Mouse (Mus musculus) urinary bladder, adult 2 months (tissue): ENCODE results near the gene Fgfrl1. TPM values are rescaled to one million over a fixed set of nuclear protein-coding genes. Genes with fewer than 3 reads are reported as not detected.
A peak's percentile ranks its signal among the peaks of the same experiment; 100 is the strongest.

Source experiments
- DNase-seq: peaks from one replicate; pipeline ENCODE4 v3.0.0; 2022; ENCODE audit warnings: low spot score
- polyA plus RNA-seq: library from polyadenylated mRNA; depleted of rRNA; stranded (reverse); fragments of >200 nt; gene quantifications from 2 replicates; pipeline ENCODE4 v1.2.3, GENCODE M21; 2012

The Fgfrl1 gene
- polyA plus RNA-seq, 1 experiment: 69.0 TPM

DNA sequence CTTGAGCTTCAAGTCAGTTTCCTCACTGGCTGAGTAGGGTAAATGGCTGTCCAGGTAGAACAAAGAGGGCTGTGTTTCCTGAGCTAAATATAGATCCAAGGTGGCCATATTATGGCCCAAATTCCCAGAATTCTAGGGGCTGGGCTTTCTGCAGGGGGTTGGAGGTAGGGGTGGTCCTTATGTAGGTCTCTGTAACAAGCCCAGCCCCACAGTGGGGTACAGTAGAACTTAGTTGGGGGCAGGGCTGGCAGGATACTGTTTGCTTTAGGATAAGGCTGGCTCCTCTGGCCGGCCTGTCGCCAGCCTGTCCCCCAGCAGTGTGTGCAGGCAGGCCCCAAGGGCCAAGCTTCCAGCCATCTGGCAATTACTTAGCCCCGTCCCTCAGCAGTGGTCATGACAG is 8.2 kb downstream of the Fgfrl1 start:
- DNase-seq: no peak

DNA sequence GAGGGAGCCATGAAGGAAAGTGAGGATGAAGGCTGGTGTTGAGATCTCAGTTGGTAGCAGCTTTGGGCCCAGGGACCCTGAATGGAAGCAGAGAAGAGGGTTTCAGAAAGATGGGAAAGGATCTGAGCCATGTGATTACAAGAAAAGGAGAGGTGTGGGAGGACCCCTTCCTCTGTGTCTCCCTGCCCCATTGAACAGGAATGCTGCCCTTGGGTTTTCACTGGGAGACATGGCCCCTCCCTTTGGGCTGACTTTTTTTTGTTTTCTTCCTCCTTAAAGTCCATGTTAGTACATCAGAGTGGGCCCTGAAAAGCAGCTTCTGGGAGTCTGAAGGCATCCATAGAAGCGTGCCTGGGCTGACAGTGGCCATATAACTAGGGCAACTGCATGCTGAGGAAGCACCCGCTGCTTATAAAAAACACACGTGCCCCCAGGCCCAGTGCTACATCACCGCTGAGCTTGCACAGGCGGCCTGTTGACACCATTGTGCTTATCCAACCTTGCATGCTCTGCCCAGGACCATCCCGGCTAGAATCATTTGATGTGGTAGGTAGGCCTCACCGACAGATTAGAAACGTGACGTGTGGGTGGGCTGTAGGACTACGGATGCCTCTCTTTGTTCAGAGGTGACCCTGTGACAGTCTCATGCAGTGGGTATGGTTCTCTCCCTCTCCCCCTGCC is 9.3 kb downstream of the Fgfrl1 start:
- no peak for DNase-seq

DNA sequence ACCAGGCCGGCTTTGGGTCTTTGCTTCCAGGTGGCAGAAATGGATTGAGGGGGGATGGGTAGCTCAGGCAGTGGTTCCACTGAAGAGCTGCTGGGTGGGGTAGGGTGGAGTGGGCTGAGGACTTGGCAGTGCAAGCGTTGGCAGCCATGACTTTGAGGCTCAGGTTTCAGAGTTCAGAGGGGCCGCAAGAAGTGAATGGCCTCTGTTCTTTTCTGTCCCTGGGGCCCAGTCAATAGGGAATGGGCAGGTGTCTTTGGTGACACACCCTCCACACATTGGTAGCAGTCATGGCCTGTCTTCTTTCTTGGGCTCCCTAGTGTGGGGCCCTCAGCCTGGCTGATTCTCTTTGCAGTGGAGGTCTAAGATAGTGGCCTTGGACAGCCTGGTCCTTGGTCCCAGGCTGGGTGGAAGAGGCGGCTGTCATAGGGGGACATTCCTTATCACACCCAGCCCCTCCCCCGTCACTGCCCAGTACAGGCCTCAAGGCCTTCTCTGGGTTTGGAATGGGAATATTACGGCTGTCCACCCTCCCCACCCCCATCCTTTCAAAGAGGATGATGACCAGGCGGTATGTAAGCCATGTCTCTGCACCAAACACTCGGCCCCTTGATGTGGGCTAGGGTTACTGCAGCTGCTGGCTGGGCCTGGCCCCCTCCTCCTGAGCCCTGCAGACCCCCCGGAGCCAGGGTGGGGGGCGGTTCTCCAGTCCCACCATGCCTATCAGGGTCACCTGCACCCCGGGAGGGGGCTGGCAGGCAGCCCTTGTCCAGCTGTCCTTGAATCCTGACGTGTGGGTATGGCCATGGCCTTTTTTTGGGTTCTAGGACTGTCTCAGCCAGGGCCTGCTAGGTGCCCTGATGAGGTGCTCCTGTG is 11.8 kb downstream of the Fgfrl1 start:
- DNase-seq: no peak

DNA sequence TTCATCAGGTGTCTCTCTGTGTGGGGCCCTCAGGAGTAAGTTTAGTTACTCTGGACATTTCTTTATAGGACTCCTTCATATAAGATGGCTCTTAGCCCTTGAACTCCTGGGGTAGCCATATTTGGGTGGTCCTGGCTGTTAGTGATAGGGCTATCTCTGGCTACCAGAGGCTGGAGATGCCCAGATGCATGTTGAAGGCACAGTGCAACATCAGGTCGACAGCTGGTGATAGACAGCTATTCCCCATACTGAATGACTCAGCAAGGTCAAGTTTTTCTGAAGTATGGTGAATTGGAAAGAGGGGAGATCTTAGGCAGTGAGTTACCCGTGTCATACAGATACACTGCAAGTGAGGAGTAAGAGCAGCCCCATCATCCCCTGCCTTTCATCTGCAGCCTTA is 15.6 kb downstream of the Fgfrl1 start:
- no peak for DNase-seq

DNA sequence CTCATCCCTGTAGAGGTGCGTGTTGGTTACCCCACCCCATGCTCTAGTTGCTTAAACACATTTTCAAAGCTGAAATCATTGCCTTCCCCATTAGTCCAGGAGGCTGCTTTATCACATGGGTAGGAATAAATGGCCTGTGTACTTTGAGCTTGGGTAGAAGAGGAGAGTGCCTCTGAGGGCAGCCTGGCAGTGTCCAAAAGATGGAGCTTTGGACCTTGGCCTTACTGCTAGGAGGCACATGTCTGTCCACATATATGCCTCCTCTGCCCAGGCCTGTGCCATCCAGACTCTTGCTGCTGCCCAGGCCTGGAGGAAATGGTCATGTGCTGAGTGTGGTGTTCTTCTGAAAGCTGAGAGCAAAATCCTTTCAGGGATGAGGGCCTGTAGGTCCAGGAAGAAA is 16.2 kb downstream of the Fgfrl1 start:
- DNase-seq: no peak

DNA sequence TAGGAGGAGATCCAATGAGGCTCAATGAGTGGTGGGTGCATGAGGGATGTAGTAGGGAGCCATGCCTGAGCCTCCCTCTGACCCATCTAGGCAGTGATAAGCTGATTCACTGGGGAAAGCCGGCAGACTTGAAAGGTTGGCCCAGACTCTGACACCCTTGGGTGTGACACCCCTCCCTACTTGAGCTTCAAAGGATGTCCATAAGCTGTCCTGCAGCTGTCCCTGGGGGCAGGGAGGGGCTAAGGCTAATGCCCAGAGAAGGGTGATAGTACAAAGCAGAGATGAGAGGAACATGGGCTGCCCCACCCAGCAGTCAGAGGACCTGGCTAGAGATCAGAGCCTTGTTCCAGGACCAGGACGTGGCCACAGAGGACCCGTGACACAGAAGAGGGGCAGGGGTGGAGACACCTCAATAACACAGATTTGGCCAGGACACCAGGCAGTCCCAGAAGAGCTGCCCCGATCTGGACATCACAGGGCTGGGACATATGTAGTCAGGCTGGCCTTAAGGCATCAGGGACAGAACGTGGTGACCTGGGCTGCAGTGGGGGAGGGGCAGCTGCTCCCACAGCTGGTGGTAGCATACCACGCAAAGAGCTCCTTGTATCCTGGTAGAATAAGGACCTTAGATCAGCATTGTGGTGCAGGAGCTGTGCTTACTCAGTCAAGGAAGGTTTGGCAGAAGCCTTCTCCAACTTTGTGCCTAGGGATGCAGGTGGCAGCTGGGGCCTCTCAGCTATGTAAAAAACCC is 17.0 kb downstream of the Fgfrl1 start:
- DNase-seq: no peak

DNA sequence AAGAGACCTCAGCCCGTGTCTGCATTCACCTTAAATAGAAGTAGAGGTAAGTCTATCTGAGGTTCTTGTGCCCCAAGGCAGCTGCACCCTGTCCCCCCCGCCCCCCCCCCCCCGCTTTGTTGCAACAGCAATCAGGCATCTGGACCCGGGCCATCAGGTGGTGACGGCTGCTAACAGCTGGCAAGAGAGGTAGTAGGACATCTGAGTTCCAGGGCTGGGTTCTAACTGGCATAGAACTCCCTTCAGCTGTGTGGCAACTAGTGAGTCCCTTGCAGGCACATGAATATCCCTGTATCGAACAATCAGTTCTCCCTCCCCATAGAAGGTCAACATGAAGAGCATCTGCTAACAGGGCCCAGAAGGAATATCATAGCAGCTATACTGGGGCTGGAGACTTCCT is 19.8 kb downstream of the Fgfrl1 start:
- DNase-seq: no peak

DNA sequence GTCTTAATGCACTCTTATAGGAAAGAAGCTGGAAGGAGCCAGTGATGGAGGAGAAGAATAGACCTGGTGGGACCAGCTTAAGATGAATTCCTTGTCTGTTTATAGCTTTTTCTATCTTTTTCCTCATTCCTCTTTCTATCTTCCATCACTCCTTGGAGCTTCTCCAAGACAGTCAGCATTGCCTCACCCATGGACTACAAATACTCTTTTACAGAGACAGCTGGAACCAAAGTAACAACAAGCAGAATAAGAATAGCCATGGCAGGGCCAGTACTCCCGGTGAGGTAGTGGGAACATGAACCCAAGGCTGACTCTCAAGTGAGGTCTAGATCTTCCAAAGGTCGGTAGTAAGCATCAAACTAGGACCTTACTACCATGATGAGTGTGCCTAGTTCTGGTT is 20.9 kb downstream of the Fgfrl1 start:
- no peak for DNase-seq

DNA sequence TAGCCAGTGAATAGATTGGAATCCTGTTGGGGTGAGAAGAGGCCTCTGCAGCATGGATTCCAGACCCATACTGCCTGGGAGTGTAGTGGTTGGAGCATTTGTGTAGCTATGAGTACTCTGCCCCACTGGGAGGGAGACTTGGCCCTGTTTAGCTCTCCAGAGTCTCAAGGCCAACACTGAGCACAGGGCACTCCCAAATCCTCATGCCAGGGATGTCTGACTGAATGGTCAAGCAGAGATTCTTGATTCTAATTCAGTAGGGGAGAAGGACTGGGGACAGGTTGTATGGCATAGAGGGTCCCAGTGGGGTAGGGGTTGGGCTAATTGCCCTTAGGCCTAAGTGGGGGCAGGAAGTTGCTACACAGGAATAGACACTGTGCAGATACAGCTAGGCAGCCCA is 21.5 kb downstream of the Fgfrl1 start:
- DNase-seq: no peak

DNA sequence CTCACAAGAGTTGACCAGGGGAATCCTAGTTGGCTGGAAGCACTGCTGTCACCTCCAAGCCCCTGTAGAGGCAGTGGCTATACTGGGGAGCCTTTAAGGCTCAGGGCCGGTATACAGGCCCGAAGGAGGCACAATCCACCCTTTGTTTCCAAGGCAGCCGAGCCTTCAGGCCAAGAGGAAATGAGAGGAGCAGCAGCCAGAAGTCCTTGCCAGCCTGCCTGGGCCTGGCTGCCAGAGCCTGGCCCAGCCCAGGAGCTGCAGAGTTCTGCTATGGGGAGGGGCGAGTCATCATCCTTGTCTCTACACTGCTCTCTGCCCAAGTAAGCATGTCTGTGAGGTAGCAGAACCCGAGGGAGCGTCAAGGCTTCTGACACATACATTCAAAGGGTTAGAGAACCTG is 22.0 kb downstream of the Fgfrl1 start:
- no peak for DNase-seq

DNA sequence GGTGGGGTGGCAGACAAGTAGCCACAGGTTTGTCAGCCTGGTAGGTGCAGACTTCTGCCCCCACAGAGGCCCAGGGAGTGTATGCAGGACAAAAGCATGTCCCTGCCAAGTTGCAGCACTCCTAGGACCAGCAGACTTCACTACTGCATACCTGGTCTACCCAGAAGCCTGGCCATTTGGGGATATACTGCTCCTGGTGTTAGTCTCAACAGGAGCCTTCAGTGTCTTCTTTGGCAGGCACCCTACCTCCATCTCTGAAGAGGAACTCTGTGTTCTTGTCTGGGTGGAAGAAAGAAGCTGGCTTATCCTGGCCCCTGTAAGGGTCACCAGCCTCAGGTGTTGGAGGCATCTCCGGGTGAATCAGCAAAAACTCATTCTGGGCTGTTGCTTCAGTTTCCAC is 23.8 kb downstream of the Fgfrl1 start:
- DNase-seq: peak; percentile 13

DNA sequence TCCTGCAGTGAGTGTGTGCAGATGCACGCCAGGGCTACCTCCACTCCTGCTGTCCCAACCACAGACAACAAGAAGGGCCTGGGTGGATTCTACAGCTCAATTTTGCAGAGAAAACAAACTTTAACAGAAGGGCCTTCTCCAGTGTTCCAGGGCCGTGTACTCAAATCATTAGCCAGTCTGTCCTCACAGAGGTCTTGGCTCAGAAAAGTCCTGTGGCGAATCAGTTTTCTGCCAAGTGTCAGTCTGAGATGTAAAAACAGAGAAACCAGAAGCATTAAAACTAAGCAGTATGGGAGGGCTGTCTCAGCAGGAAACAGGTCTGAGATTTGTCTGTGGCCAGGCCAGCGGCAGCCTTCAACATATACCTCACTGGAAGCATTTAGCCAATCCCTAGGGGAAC is 25.9 kb downstream of the Fgfrl1 start:
- no peak for DNase-seq

DNA sequence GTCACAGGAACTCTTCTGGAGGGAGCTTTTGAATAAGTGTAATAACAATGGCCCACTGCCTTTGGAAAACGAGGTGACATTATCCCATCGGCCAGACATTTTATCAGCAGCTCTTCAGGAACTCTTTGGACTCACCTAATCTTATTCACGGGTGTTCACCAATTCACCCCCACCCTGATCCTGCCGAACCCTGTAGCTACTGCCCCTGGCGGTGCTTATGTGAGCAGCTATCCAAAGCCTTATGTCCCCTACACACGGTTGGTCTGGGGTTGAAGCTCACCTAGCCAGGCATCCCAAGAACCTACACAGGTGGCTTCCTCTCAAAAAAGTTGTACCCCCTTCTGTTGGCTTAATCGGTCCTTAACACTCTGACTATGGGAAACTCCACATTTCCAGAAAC is 27.6 kb downstream of the Fgfrl1 start:
- no peak for DNase-seq

DNA sequence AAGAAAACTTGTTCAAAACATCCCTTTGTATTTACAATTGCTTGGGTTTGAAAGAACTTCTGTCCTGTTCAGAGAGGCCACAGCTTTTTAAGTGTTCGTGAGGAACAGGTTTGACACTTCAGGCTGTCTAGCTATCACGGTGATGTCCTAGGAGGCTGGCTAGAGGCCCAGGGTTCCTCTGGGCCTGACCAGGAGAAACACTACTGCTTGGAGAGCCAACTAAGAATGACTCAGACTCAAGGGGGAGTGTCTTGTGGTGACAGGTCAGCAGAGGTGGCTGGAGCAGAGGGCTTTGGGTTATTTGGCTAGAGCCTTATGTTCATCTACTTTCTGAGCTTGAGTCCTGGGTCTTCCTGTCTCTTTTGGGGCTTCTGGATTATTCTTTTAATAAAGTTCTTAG is 31.8 kb downstream of the Fgfrl1 start:
- DNase-seq: no peak

DNA sequence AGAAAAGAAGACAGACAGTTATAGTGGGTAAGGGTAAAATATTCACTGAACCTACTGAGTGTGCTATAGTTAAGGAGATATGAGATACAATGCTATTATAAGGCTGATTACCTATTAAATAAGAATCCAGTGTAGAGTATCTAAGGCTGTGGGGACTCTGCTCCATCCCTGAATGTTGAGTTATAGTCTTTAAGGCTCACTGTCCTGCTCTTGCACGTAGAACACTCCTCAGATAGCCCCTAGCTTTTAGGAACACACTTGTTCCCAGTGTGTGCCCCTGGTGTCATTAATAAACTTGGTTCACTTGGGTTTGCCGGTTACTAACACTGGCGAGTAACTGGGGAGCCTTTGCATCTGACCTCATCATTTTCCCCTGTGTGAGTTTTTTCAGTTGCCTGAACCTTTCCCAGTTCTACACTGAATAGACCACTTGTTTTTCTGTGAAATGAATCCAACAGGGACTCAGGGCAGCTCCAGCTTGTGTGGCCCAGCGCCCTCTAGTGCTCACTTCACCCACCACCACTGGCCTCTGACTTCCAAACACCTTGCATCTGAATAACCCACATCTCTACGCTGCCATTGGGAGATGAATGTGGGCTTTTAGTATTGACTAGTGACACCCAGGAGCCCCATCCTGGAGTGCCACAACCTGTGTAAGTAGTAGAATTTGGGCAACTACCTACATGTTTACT is 34.5 kb downstream of the Fgfrl1 start:
- DNase-seq: no peak

DNA sequence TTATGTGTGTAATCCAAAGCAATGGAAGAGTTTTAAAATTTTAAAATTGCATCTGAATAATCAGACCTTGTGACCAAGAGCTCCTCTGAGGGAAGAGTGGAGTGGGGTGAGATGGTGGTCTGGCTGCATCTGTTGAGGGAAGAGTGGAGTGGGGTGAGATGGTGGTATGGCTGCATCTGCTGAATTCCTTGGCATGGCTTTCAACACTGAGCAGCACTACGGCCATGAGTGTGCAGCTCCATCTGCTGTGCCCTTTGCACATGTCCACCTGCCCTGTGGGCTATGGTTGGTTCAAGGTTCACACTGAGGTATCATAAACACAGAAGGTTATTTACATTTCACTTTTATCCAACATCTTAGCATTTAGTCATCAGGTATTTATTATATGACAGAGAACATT is 35.2 kb downstream of the Fgfrl1 start:
- no peak for DNase-seq

DNA sequence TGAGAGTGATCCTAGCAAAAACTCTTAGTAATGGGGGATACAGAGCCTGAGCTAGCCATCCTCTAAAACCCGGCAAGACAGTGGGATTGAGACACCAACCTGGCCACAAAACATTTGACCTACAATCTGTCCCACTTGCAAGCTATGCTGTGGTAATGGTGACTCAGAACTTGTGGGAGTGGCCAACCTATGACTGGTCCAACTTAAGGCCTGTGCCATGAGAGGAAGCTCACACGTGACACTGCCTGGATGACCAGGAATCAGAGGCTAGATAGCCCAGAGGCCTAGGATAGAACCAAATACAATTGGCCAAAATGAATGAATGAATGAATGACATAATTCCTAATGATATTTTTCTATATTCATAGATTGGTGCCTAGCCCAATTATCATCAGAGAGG is 49.7 kb downstream of the Fgfrl1 start:
- DNase-seq: no peak

DNA sequence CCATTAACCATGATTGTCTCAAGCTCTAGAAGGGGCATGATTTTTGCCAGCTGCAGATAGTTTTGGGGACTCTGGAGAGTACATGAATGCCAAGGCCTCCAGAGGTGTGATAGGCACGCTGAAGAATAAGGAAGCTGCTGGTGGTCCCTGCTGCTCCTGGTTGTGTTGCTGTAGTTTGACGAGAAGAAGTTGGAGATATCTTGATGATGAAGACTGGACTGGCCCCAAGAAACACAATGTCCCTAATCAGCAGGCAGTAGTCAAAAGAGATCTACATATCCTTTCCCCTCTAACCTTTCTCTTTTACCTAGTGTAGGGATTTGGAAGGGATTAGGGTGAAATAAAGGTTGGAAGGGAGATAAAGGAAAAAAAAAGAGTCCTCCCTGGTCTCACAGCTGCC is 50.4 kb downstream of the Fgfrl1 start:
- DNase-seq: no peak

DNA sequence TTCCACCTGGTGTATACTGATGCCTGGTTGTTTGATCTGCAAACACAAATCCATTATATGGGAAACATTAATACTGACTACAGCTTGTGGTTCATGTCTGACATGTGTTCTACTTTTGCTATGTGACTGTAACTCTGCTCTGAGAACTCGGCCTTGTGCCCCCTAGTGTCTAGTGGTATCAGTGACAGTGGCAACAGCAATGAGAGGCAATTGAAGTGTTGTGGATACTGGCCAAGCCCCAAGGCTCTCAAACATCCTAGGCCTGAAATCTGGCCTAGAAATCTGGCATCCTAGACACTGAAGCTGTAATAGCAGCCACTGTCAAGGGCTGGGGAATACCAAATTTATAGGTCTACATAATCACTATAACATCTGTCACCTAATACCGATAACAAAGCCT is 51.7 kb downstream of the Fgfrl1 start:
- DNase-seq: no peak

DNA sequence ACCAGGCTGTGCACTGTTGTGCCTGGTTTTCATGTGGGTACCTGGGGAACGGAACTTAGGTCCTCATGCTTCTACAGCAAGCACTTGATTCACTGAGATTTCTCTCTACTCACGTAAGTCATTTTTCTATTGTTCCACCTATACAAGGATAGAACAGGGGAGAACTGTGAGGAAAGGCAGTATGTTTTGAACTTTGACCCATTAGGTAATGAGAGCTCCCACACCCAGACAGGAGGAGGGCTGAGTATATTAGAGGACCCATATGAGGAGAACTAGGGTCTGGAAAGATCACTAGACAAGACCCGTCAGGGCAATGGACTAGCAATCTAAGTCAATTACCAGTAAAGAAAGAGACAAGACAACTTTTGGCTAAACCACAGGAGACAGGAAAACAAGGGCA is 52.4 kb downstream of the Fgfrl1 start:
- DNase-seq: no peak

DNA sequence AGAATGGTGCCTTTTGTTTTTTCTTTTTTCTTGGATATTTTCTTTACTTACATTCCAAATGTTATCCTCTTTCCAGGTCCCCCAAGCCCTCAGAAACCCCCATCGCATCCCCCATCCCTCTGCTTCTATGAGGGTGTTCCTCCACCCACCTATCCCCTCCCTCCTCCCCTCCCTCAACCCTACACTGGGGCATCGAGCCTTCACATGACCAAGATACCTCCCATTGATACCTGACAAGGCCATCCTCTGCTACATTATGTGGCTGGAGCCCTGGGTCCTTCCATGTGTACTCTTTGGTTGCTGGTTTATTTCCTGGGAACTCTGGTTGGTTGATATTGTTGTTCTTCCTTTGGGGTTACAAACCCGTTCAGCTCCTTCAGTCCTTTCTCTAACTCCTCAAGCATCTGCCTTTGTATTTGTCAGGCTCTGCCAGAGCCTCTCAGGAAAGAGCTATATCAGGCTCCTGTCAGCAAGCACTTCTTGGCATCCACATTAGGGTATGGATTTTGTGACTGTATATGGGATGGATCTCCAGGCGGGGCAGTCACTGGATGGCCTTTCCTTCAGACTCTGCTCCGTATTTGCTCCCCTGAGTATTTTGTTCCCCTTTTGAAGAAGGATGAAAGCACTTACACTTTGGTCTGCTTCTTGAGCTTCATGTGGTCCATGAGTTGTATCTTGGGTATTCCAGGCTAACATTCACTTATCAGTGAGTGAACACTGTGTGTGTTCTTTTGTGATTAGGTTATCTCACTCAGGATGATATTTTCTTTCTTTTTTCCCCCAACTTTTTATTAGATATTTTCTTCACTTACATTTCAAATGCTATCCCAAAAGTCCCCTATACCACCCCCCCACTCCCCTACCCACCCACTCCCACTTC is 58.4 kb downstream of the Fgfrl1 start:
- no peak for DNase-seq
